Mouse (Mus musculus) hindbrain, embryonic 14.5 days (tissue): ENCODE data around the gene Csrp3. TPM values are rescaled to one million over a fixed set of nuclear protein-coding genes. Genes with fewer than 3 reads are reported as not detected.

Experiments
- ATAC-seq: fragments of 200-750 bp; cut with Nextera tagmentation; 2 replicates; pipeline ENCODE4 v1.8.0; 2017; ENCODE audit warnings: moderate number of reproducible peaks, mild to moderate bottlenecking, moderate TSS enrichment, moderate library complexity; ENCODE audit not compliant: low FRiP score
- DNase-seq: peaks from one replicate; pipeline ENCODE4 v3.0.0-alpha.2; 2015; ENCODE audit warnings: low spot score
- H3K27ac ChIP-seq: fragments of 300-500 bp; sonication (generic); 2 replicates; pipeline ENCODE4 v1.5.1; 2014; ENCODE audit warnings: mild to moderate bottlenecking, moderate library complexity
- H3K27me3 ChIP-seq: fragments of 300-500 bp; sonication (generic); 2 replicates; pipeline ENCODE4 v1.6.1; 2014; ENCODE audit warnings: mild to moderate bottlenecking, low read length, mixed read lengths; ENCODE audit not compliant: control insufficient read depth, insufficient read depth
- H3K36me3 ChIP-seq: fragments of 300-500 bp; sonication (generic); replicated peaks from 2 replicates; pipeline ENCODE4 v1.6.1; 2014; ENCODE audit not compliant: control insufficient read depth, insufficient read depth
- H3K4me1 ChIP-seq: fragments of 300-500 bp; sonication (generic); replicated peaks from 2 replicates; pipeline ENCODE4 v1.6.1; 2014; ENCODE audit warnings: antibody characterized with exemption, low read length, mixed read lengths; ENCODE audit not compliant: control insufficient read depth, insufficient read depth
- H3K4me2 ChIP-seq: fragments of 300-500 bp; sonication (generic); replicated peaks from 2 replicates; pipeline ENCODE4 v1.6.1; 2014; ENCODE audit warnings: mild to moderate bottlenecking, moderate library complexity
- H3K4me3 ChIP-seq: fragments of 300-500 bp; sonication (generic); replicated peaks from 2 replicates; pipeline ENCODE4 v1.5.1; 2014; ENCODE audit warnings: mild to moderate bottlenecking, low read length
- H3K9ac ChIP-seq: fragments of 300-500 bp; sonication (generic); 2 replicates; pipeline ENCODE4 v1.6.1; 2014
- H3K9me3 ChIP-seq: fragments of 300-500 bp; sonication (generic); 2 replicates; pipeline ENCODE4 v1.6.1; 2016; ENCODE audit warnings: low read length; ENCODE audit not compliant: control insufficient read depth
- WGBS: fragments of 180-500 bp; shearing (Covaris S2); extraction: QIAGEN DNeasy Blood & Tissue Kit; methylation state at CpG from one replicate; pipeline ENCODE4 v1.1.7; 2014; 5-methylcytosine and 5-hydroxymethylcytosine counted together
- polyA plus RNA-seq: library from polyadenylated mRNA; unstranded; fragments of >200 nt; fragmentation: Nextera tagmentation; extraction: Ambion mirVana; gene quantifications from 2 replicates; pipeline ENCODE4 v1.2.1, GENCODE M21; 2014

The Csrp3 gene
- polyA plus RNA-seq, 1 experiment from 2014 or later: not detected

- Histone ChIP-seq H3K27me3 (no peaks in the 10 kb centered on the region), H3K9ac (no peak overlapping the region), H3K4me3 (no peak overlapping the region), H3K4me1 (no peaks in the 10 kb centered on the region), H3K27ac (no peak overlapping the region), H3K9me3 (no peaks in the 10 kb centered on the region), H3K36me3 (no peaks in the 10 kb centered on the region), H3K4me2 (no peak overlapping the region)
- ATAC-seq (no peak), DNase-seq (no peak)
- 87% methylated on average over 4 of the region's 4 CpGs for WGBS
Measured at GRCm38 (mm10) chr7:48859362-48859761, 11.5 kb upstream of the Csrp3 start.

- H3K9me3 ChIP-seq: no peaks in the 10 kb centered on the region
Measured at GRCm38 (mm10) chr7:48858257-48858656, 10.4 kb upstream of the Csrp3 start.

DNA sequence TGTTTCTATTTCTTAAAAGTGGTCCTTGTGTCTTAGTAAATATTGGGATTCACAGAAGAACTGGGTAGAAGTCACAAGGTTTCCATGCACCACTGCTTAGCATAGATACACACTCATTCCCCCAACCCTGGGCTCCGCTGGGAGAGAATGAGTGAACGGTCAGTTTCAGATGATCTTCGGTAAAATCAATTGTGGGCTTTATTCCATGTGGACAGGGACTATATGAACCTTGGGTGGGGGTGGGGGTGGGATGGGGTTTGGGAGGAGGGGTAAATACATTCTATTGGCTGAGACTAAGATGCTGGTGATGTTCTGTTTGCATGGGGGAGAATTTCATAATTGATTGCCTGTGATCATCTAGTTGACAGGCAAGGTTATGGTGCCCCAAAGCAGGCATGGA is 7.6 kb upstream of the Csrp3 start:
- Histone ChIP-seq H3K4me3 (no peak overlapping the region), H3K4me2 (no peak overlapping the region), H3K4me1 (no peaks in the 10 kb centered on the region), H3K9me3 (no peaks in the 10 kb centered on the region), H3K36me3 (no peaks in the 10 kb centered on the region), H3K27ac (no peak overlapping the region), H3K9ac (no peak overlapping the region), H3K27me3 (no peaks in the 10 kb centered on the region)
- DNase-seq: no peak
- whole genome bisulfite sequencing: 93% methylated on average over 3 of the region's 3 CpGs
- no peak for ATAC-seq

More at GRCm38 (mm10) chr7:48858257-48858656, 10.4 kb upstream of the Csrp3 start:
- Histone ChIP-seq H3K4me2 (no peak overlapping the region), H3K4me3 (no peak overlapping the region), H3K36me3 (no peaks in the 10 kb centered on the region), H3K27ac (no peak overlapping the region), H3K27me3 (no peaks in the 10 kb centered on the region), H3K4me1 (no peaks in the 10 kb centered on the region), H3K9ac (no peak overlapping the region)
- 79% methylated on average over 1 of the region's 1 CpGs for WGBS
- ATAC-seq (no peak), DNase-seq (no peak)

GRCm38 (mm10) chr7:48853496-48853895 is 5.7 kb upstream of the Csrp3 start:
- no peaks in the 10 kb centered on the region for H3K9me3 ChIP-seq
- WGBS: 90% methylated on average over 13 of the region's 13 CpGs
- DNase-seq (no peak), ATAC-seq (no peak)
- H3K27me3 ChIP-seq: no peaks in the 10 kb centered on the region
- no peaks in the 10 kb centered on the region for H3K4me1 ChIP-seq
- no peak overlapping the region for H3K9ac ChIP-seq
- no peaks in the 10 kb centered on the region for H3K36me3 ChIP-seq
- no peak overlapping the region for H3K4me2 ChIP-seq
- no peak overlapping the region for H3K27ac ChIP-seq
- H3K4me3 ChIP-seq: no peak overlapping the region

- Histone ChIP-seq H3K36me3 (no peaks in the 10 kb centered on the region), H3K27ac (peak overlapping the region; percentile 0; the same call in 1 of the 2 replicates), H3K4me3 (no peak overlapping the region), H3K27me3 (no peaks in the 10 kb centered on the region), H3K4me2 (no peak overlapping the region), H3K4me1 (no peaks in the 10 kb centered on the region), H3K9me3 (no peaks in the 10 kb centered on the region), H3K9ac (no peak overlapping the region)
- WGBS: 48% methylated on average over 6 of the region's 6 CpGs
- DNase-seq (peak; percentile 28), ATAC-seq (peak; percentile 34; the same call in 1 of the 2 replicates)
Measured at GRCm38 (mm10) chr7:48851529-48852104, 3.8 kb upstream of the Csrp3 start.

- no peaks in the 10 kb centered on the region for H3K36me3 ChIP-seq
- no peak overlapping the region for H3K27ac ChIP-seq
- H3K4me1 ChIP-seq: no peaks in the 10 kb centered on the region
- no peak overlapping the region for H3K4me2 ChIP-seq
- no peak overlapping the region for H3K4me3 ChIP-seq
- no peak for ATAC-seq
- H3K9me3 ChIP-seq: no peaks in the 10 kb centered on the region
- peaks cover 34% of the 10 kb centered on the region for H3K27me3 ChIP-seq
- H3K9ac ChIP-seq: no peak overlapping the region
- no peak for DNase-seq
- 51% methylated on average over 6 of the region's 6 CpGs for WGBS
Measured at GRCm38 (mm10) chr7:48846755-48847154, 1.1 kb downstream of the Csrp3 start.

- no peak for ATAC-seq
- Histone ChIP-seq H3K4me2 (no peak overlapping the region), H3K27ac (no peak overlapping the region), H3K27me3 (peaks cover 42% of the 10 kb centered on the region), H3K36me3 (no peaks in the 10 kb centered on the region), H3K9ac (no peak overlapping the region), H3K4me1 (no peaks in the 10 kb centered on the region), H3K9me3 (no peaks in the 10 kb centered on the region), H3K4me3 (no peak overlapping the region)
- 85% methylated on average over 12 of the region's 12 CpGs for WGBS
- DNase-seq: no peak
Measured at GRCm38 (mm10) chr7:48845213-48845973, 2.4 kb downstream of the Csrp3 start.

GRCm38 (mm10) chr7:48843541-48843940 is 4.3 kb downstream of the Csrp3 start:
- no peak overlapping the region for H3K4me3 ChIP-seq
- H3K9ac ChIP-seq: no peak overlapping the region
- no peak overlapping the region for H3K27ac ChIP-seq
- H3K27me3 ChIP-seq: peaks cover 61% of the 10 kb centered on the region
- no peaks in the 10 kb centered on the region for H3K36me3 ChIP-seq
- ATAC-seq (no peak), DNase-seq (no peak)
- H3K4me1 ChIP-seq: no peaks in the 10 kb centered on the region
- H3K9me3 ChIP-seq: no peaks in the 10 kb centered on the region
- no peak overlapping the region for H3K4me2 ChIP-seq
- 94% methylated on average over 5 of the region's 5 CpGs for WGBS

DNA sequence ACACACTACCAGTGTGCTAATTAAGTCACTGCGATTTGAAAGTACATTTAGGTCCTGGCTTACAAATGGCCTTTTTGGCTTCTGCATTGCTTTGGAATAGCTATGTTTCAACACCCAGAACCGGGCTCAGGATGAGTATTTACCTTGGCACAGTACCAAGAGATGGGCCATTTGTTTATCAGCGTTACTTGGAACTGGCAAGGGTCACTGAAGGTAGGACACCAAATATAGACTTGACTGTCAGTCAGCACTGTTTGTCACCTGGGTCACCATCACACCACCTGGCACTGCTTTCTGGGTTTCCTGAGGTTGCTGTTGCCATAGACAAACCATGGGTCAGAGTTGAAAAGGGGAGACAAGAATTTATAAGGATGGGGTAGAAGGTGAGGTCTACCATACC is 5.5 kb downstream of the Csrp3 start:
- Histone ChIP-seq H3K27me3 (peaks cover 71% of the 10 kb centered on the region), H3K9me3 (no peaks in the 10 kb centered on the region), H3K4me3 (no peak overlapping the region), H3K4me1 (no peaks in the 10 kb centered on the region), H3K27ac (no peak overlapping the region), H3K9ac (no peak overlapping the region), H3K4me2 (no peak overlapping the region), H3K36me3 (no peaks in the 10 kb centered on the region)
- DNase-seq: no peak
- ATAC-seq: no peak
- 69% methylated on average over 3 of the region's 3 CpGs for WGBS
